Mouse (Mus musculus): ENCODE results near the gene Mylk4.

DNA sequence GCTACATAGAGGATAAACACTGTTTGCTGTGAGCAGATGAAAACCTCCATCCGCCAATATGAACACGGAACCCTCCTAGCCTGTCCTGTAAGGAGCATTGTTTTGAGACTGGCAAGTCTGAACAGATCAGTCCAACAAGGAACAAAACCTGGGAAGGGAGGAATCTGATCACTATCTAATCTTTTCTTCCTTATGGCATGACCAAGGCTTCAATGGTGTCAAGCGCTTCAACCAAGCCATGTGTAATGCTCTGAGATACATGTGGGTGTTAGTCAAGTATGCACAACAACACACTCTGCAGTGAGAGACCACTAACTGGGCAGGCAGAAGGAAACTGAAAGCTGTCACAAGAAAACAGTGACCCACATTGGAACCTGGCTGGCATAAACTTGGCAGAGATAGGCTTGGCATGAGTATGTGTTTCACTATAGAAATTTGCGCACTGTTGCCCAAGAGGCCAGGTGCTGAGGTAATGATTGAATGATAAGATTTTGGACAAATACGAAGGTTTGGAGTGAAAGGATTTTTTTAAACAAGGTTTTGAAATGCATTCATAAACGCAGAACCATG, 89.8 kb downstream of the Mylk4 start:
- TF ChIP-seq POLR2A (IDR thresholded peaks at IDR 0.05; ENCODE audit: insufficient read depth, low read length) (no peak), CTCF (IDR thresholded peaks at IDR 0.05; ENCODE audit: low read depth, low read length) (no peak), EP300 (IDR thresholded peaks at IDR 0.05; ENCODE audit: insufficient read depth, low read depth, low read length) (no peak)

Measured in ES-Bruce4 (cell line).